In the genomic region with DNA sequence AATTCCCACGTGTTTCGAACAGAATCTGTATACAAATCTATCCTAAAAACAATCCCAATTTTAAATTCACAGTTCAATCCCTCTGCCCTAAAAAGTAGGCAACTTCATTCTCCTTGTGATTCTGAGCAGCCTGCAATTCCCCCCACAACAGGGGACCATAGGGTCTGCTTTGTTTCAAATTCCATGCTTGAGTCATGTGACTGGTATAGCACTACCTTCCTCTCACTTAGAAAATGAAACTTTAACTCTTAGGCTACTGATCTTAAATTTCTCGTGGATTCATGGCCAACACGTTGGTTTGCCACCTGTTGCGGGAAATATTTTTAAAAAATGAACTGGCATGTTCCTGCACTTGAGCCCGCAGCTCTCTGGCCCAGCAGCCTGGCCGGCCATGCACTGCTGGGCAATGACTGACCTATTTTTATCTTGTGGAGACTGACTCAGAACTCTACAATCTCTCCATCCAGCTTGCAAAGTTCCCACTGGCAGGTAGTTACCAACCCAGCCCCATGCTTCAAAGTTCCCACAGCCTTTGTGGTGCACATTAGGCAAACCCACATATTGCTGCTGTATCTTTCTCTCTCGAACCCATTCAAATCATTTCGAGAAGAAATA, we compare ENCODE assay signal across 31 mouse cellular contexts.
DNase-seq lines count a peak whose midpoint lies in the region; ATAC-seq and TF ChIP-seq lines count a peak whose summit lies in the region.
"Had no signal": no experiment of that assay in that cellular context is flagged by ENCODE, and none has a peak within 500 bp of the region (broad histone marks: within the 10 kb centered on the region; RNA-seq: fewer than 3 reads in every experiment).

No protein-coding gene starts in this region.

- H3K27ac ChIP-seq in stomach, postnatal 0 days (replicated peaks) = no peak overlapping the region
- H3K27ac ChIP-seq: embryonic facial prominence, embryonic 10.5 days; embryonic facial prominence, embryonic 13.5 days; forebrain, embryonic 13.5 days; gastrocnemius, adult 2 months; heart, embryonic 10.5 days; heart, embryonic 13.5 days; hindbrain, embryonic 14.5 days; hindbrain, postnatal 0 days had no signal

- in situ Hi-C loops in Patski (cut with MboI; ENCODE audit: low pct_unique_long_range_greater_than_20kb) = no loop called here

- H3K27me3 ChIP-seq in Patski = no peaks in the 10 kb centered on the region
- H3K27me3 ChIP-seq in myocyte (ENCODE audit: control insufficient read depth, insufficient read depth, insufficient read length) = no peaks in the 10 kb centered on the region
- no peaks in the 10 kb centered on the region for H3K27me3 ChIP-seq in stomach, postnatal 0 days (ENCODE audit: control insufficient read depth, insufficient read depth, low read length)
- H3K27me3 ChIP-seq: embryonic facial prominence, embryonic 13.5 days; forebrain, embryonic 13.5 days; heart, embryonic 13.5 days had no signal

- no peak overlapping the region for H3K4me3 ChIP-seq in myocyte
- H3K4me3 ChIP-seq in stomach, postnatal 0 days (ENCODE audit: low read depth, low read length) = no peak overlapping the region
- H3K4me3 ChIP-seq: embryonic facial prominence, embryonic 10.5 days; embryonic facial prominence, embryonic 13.5 days; erythroblast, embryonic 14.5 days; forebrain, embryonic 13.5 days; gastrocnemius, adult 2 months; heart, embryonic 10.5 days; heart, embryonic 13.5 days had no signal

- CTCF ChIA-PET in Patski (lab: Charles Lee) = no interaction called here

- H3K9me3 ChIP-seq in stomach, postnatal 0 days (ENCODE audit: control insufficient read depth, low read length) = no peaks in the 10 kb centered on the region
- H3K9me3 ChIP-seq: embryonic facial prominence, embryonic 10.5 days; embryonic facial prominence, embryonic 13.5 days; forebrain, embryonic 13.5 days; heart, embryonic 10.5 days; heart, embryonic 13.5 days had no signal

- no peaks in the 10 kb centered on the region for H3K4me1 ChIP-seq in stomach, postnatal 0 days (replicated peaks; ENCODE audit: control insufficient read depth, insufficient read depth)
- H3K4me1 ChIP-seq: embryonic facial prominence, embryonic 10.5 days; embryonic facial prominence, embryonic 13.5 days; forebrain, embryonic 13.5 days; heart, embryonic 13.5 days had no signal

- TF ChIP-seq CTCF in Patski (IDR thresholded peaks at IDR 0.05) = no peak
- no peak for TF ChIP-seq CTCF in stomach, postnatal 0 days (IDR thresholded peaks at IDR 0.05; ENCODE audit: low read depth)

- TF ChIP-seq POLR2A in myocyte (IDR thresholded peaks at IDR 0.05; ENCODE audit: insufficient read length, low read depth) = no peak

- no peaks in the 10 kb centered on the region for H3K79me2 ChIP-seq in myocyte (ENCODE audit: control insufficient read depth, insufficient read depth)

- H3K4me2 ChIP-seq in myocyte (ENCODE audit: low read depth) = peak overlapping the region; percentile 35
- no peak overlapping the region for H3K4me2 ChIP-seq in stomach, postnatal 0 days (replicated peaks; ENCODE audit: low read depth)
- H3K4me2 ChIP-seq: embryonic facial prominence, embryonic 13.5 days; forebrain, embryonic 13.5 days; heart, embryonic 13.5 days; hindbrain, embryonic 14.5 days had no signal

- H3ac ChIP-seq in myocyte (ENCODE audit: control insufficient read depth, insufficient read length) = no peak overlapping the region

- ATAC-seq in Patski = peak; percentile 98
- ATAC-seq in stomach, postnatal 0 days (ENCODE audit: low FRiP score, low TSS enrichment) = no peak
- ATAC-seq: forebrain, embryonic 13.5 days; forebrain, embryonic 16.5 days; hindbrain, postnatal 0 days; inflammation-experienced regulatory T-cells, adult 6 months; intestine, embryonic 16.5 days had no signal

- peak; percentile 58 for DNase-seq in 3T3-L1 (ENCODE audit: low read depth, low spot score)
- DNase-seq in A20 (ENCODE audit: low read depth, low spot score) = peak; percentile 30
- DNase-seq in Patski (ENCODE audit: low read depth, low spot score) = peak; percentile 55
- DNase-seq in lung, postnatal 14 days = no peak
- no peak for DNase-seq in stomach, postnatal 0 days (ENCODE audit: low spot score)
- no peak for DNase-seq in frontal cortex, postnatal 14 days (ENCODE audit: low spot score in 2 of 2)
- DNase-seq: adrenal gland, adult 8-10 months; adrenal gland, postnatal 36 days; cerebellum, adult 18-20 months; cerebellum, adult 9-11 months; cerebellum, postnatal 36 days; embryo, embryonic 11 days; gastrocnemius, adult 2 months; gastrocnemius, postnatal 14 days; heart, adult 18-20 months; heart, postnatal 14 days; heart, postnatal 4 days; kidney, adult 18-20 months; kidney, adult 9 months had no signal

- no peak for TF ChIP-seq EP300 in stomach, postnatal 0 days (optimal IDR thresholded peaks at IDR 0.05)

- WGBS in stomach, postnatal 0 days = 85% methylated on average over 9 of the region's 9 CpGs

- no peaks in the 10 kb centered on the region for H3K36me3 ChIP-seq in myocyte (ENCODE audit: control insufficient read depth, insufficient read depth)
- H3K36me3 ChIP-seq in stomach, postnatal 0 days (ENCODE audit: control insufficient read depth, insufficient read depth, low read length) = no peaks in the 10 kb centered on the region
- H3K36me3 ChIP-seq: embryonic facial prominence, embryonic 10.5 days; embryonic facial prominence, embryonic 13.5 days; heart, embryonic 10.5 days; heart, embryonic 13.5 days had no signal

- POLR2A ChIA-PET in Patski (lab: Charles Lee) = no interaction called here

- no peak overlapping the region for H3K9ac ChIP-seq in stomach, postnatal 0 days (ENCODE audit: low read length)
- H3K9ac ChIP-seq: embryonic facial prominence, embryonic 13.5 days; forebrain, embryonic 13.5 days; heart, embryonic 13.5 days; hindbrain, embryonic 14.5 days had no signal

TF ChIP-seq in myocyte, 11 proteins besides CTCF, POLR2A, EP300 and RAD21:
- TF ChIP-seq TCF3 (IDR thresholded peaks at IDR 0.05; ENCODE audit: insufficient read length, low read depth) = no peak
- TF ChIP-seq MYOG (IDR thresholded peaks at IDR 0.05; ENCODE audit: control insufficient read depth in 1 of 3, insufficient read depth in 1 of 3, insufficient read length in 2 of 3, low read depth in 2 of 3) = peak in 1 of 3 experiments; percentile 49
- peak in 1 of 3 experiments; percentile 61 for TF ChIP-seq MYOD1 (IDR thresholded peaks at IDR 0.05; ENCODE audit: control insufficient read depth in 1 of 3, insufficient read length in 2 of 3, low read depth in 2 of 3)
- no peak for TF ChIP-seq REST (IDR thresholded peaks at IDR 0.05; ENCODE audit: insufficient read depth, insufficient read length)
- no peak for TF ChIP-seq E2F4 (IDR thresholded peaks at IDR 0.05; ENCODE audit: insufficient read depth)
- no peak for TF ChIP-seq CEBPB (IDR thresholded peaks at IDR 0.05; ENCODE audit: insufficient read depth, poor library complexity, severe bottlenecking)
- peak; percentile 77 for TF ChIP-seq USF1 (IDR thresholded peaks at IDR 0.05; ENCODE audit: low read depth)

Comparison
In these comparisons a context has a peak if more than half of its experiments do, and no peak if none do; other contexts are left out.
1. DNase-seq: peak in 3T3-L1 (single experiment), A20 (single experiment) and Patski (single experiment); none in lung, postnatal 14 days (single experiment), stomach, postnatal 0 days (single experiment) and frontal cortex, postnatal 14 days (0 of 2).